In genomic region chr11:95126272-95127245, GRCm38 (mm10) we compare ENCODE assay signal across 8 mouse cellular contexts. TPM values are rescaled to one million over a fixed set of nuclear protein-coding genes. Genes with fewer than 3 reads are reported as not detected.
A peak's percentile ranks its signal among the peaks of the same experiment; 100 is the strongest.
DNase-seq lines count a peak whose midpoint lies in the region; ATAC-seq lines count a peak whose summit lies in the region.

No protein-coding gene starts in this region.

- peaks cover 45% of the 10 kb centered on the region for H3K4me1 ChIP-seq in embryonic facial prominence, embryonic 13.5 days
- H3K4me1 ChIP-seq in limb, embryonic 12.5 days (replicated peaks) = peaks cover 40% of the 10 kb centered on the region

- H3K9ac ChIP-seq in embryonic facial prominence, embryonic 13.5 days = peak overlapping the region; percentile 55
- H3K9ac ChIP-seq in limb, embryonic 12.5 days (replicated peaks) = peak overlapping the region; percentile 8

- 3% methylated on average over 20 of the region's 20 CpGs for WGBS in embryonic facial prominence, embryonic 13.5 days
- WGBS in limb, embryonic 12.5 days = 2% methylated on average over 20 of the region's 20 CpGs

- peaks cover 8% of the 10 kb centered on the region; the same call in 1 of the 2 replicates for H3K36me3 ChIP-seq in embryonic facial prominence, embryonic 13.5 days
- no peaks in the 10 kb centered on the region for H3K36me3 ChIP-seq in limb, embryonic 12.5 days

- no peaks in the 10 kb centered on the region for H3K9me3 ChIP-seq in embryonic facial prominence, embryonic 13.5 days
- H3K9me3 ChIP-seq in limb, embryonic 12.5 days = no peaks in the 10 kb centered on the region

- ATAC-seq in embryonic facial prominence, embryonic 13.5 days (ENCODE audit: insufficient number of reproducible peaks, insufficient read depth, low FRiP score, low TSS enrichment, low read depth) = peak; percentile 48
- peak; percentile 45; the same call in 1 of the 2 replicates for ATAC-seq in limb, embryonic 12.5 days (ENCODE audit: insufficient number of reproducible peaks, insufficient read depth, low FRiP score, low TSS enrichment, low read depth)
- no peak for ATAC-seq in activated CD4-positive, CD25-positive, alpha-beta regulatory T cell, adult 4 months

- H3K4me3 ChIP-seq in embryonic facial prominence, embryonic 13.5 days = peak overlapping the region; percentile 21
- H3K4me3 ChIP-seq in limb, embryonic 12.5 days (replicated peaks) = peak overlapping the region; percentile 17

- DNase-seq in gastrocnemius, postnatal 10 days = peak; percentile 41
- no peak for DNase-seq in gastrocnemius, postnatal 25 days
- DNase-seq in 3T3-L1 (ENCODE audit: low read depth, low spot score) = peak; percentile 43
- DNase-seq in retina, embryonic 14.5 days (ENCODE audit: low spot score) = peak; percentile 72
- no peak for DNase-seq in layer of hippocampus, postnatal 36 days

- peaks cover 63% of the 10 kb centered on the region for H3K27me3 ChIP-seq in embryonic facial prominence, embryonic 13.5 days
- H3K27me3 ChIP-seq in limb, embryonic 12.5 days = peaks cover 88% of the 10 kb centered on the region

- peak overlapping the region; percentile 55 for H3K4me2 ChIP-seq in embryonic facial prominence, embryonic 13.5 days
- peak overlapping the region; percentile 43 for H3K4me2 ChIP-seq in limb, embryonic 12.5 days

- H3K27ac ChIP-seq in embryonic facial prominence, embryonic 13.5 days = peak overlapping the region; percentile 73; the same call in 1 of the 2 replicates
- H3K27ac ChIP-seq in limb, embryonic 12.5 days = peak overlapping the region; percentile 12; the same call in 1 of the 2 replicates

RNA-seq across cellular contexts. Expression of gene Dlx3, which starts 6.6 kb away (rescaled TPM):
- 1 to 10 TPM in 1 of 2 experiments, not detected in 1; 2.7 TPM for total RNA-seq in gastrocnemius, postnatal 10 days (2021)
- total RNA-seq in gastrocnemius, postnatal 25 days (2021) = not detected
- polyA plus RNA-seq in embryonic facial prominence, embryonic 13.5 days (2015; fragmentation: Nextera tagmentation; extraction: Ambion mirVana) = 21.5 and 30.8 TPM in 2 replicates
- 8.4 and 9.9 TPM in 2 replicates for polyA plus RNA-seq in limb, embryonic 12.5 days (2016; fragmentation: Nextera tagmentation; extraction: Ambion mirVana)
- not detected for total RNA-seq in layer of hippocampus, postnatal 36 days (2021)
- not detected for polyA plus RNA-seq in activated CD4-positive, CD25-positive, alpha-beta regulatory T cell, adult 4 months (2017; shearing (Covaris generic))

RNA-seq across cellular contexts. Expression of gene Dlx4, which starts 19.5 kb away (rescaled TPM):
- total RNA-seq in gastrocnemius, postnatal 10 days (2021) = under 1 TPM in 1 of 2 experiments, not detected in 1; 0.32 TPM
- not detected for total RNA-seq in gastrocnemius, postnatal 25 days (2021)
- polyA plus RNA-seq in embryonic facial prominence, embryonic 13.5 days (2015; fragmentation: Nextera tagmentation; extraction: Ambion mirVana) = 3.0 and 3.8 TPM in 2 replicates
- 1.4 and 1.9 TPM in 2 replicates for polyA plus RNA-seq in limb, embryonic 12.5 days (2016; fragmentation: Nextera tagmentation; extraction: Ambion mirVana)
- not detected for total RNA-seq in layer of hippocampus, postnatal 36 days (2021)
- polyA plus RNA-seq in activated CD4-positive, CD25-positive, alpha-beta regulatory T cell, adult 4 months (2017; shearing (Covaris generic)) = not detected

RNA-seq across cellular contexts. Expression of gene Itga3, which starts 50.0 kb away (rescaled TPM):
- total RNA-seq in gastrocnemius, postnatal 10 days (2021) = 1 to 10 TPM; 3.4 to 4.6 TPM
- total RNA-seq in gastrocnemius, postnatal 25 days (2021) = 1 to 10 TPM; 2.9 to 5.4 TPM
- 7.0 and 9.2 TPM in 2 replicates for polyA plus RNA-seq in embryonic facial prominence, embryonic 13.5 days (2015; fragmentation: Nextera tagmentation; extraction: Ambion mirVana)
- polyA plus RNA-seq in limb, embryonic 12.5 days (2016; fragmentation: Nextera tagmentation; extraction: Ambion mirVana) = 7.7 and 7.9 TPM in 2 replicates
- 10 to 100 TPM; 12.1 to 14.0 TPM for total RNA-seq in layer of hippocampus, postnatal 36 days (2021)
- under 1 TPM; 0.56 to 0.64 TPM for polyA plus RNA-seq in activated CD4-positive, CD25-positive, alpha-beta regulatory T cell, adult 4 months (2017; shearing (Covaris generic))

Comparison
In these comparisons a context has a peak if more than half of its experiments do, and no peak if none do; other contexts are left out.
1. DNase-seq: peak in gastrocnemius, postnatal 10 days (single experiment), 3T3-L1 (single experiment) and retina, embryonic 14.5 days (single experiment); none in gastrocnemius, postnatal 25 days (single experiment) and layer of hippocampus, postnatal 36 days (0 of 2).